Comparison of ENCODE assay signal across 21 mouse cellular contexts in the genomic region with DNA sequence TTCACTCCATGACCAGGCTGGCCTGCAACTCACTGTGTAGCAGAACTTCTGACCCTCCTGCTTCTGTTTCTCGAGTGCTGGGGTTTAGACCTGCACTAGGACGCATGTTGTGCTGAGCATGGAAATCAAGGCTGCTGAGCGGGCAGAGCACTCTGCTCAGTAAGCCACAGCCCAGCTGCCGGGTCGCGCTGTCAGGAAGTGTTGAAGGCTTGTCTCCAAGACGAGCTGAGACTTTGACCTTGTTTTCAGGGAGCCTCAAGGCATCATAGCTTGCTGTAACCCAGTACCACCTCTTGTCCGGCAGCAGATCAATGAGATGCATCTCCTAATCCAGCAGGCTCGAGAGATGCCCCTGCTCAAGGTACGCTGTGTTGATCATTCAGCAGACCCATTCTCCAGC. TPM values are rescaled to one million over a fixed set of nuclear protein-coding genes. Genes with fewer than 3 reads are reported as not detected.
"Had no signal": no experiment of that assay in that cellular context is flagged by ENCODE, and none has a peak within 500 bp of the region (broad histone marks: within the 10 kb centered on the region; RNA-seq: fewer than 3 reads in every experiment).

No protein-coding gene starts in this region.

- ATAC-seq: hindbrain, embryonic 16.5 days; hindbrain, postnatal 0 days; inflammation-experienced regulatory T-cells, adult 6 months had no signal

- H3K4me2 ChIP-seq: heart, embryonic 11.5 days; heart, embryonic 12.5 days; heart, embryonic 13.5 days; heart, embryonic 15.5 days; hindbrain, embryonic 12.5 days; hindbrain, embryonic 13.5 days; hindbrain, embryonic 14.5 days; hindbrain, embryonic 15.5 days; kidney, embryonic 15.5 days had no signal

- H3K4me1 ChIP-seq: heart, embryonic 10.5 days; heart, embryonic 12.5 days; heart, embryonic 13.5 days; heart, embryonic 15.5 days; hindbrain, embryonic 10.5 days; hindbrain, embryonic 12.5 days; hindbrain, embryonic 13.5 days; hindbrain, embryonic 15.5 days; kidney, embryonic 15.5 days had no signal

- H3K9ac ChIP-seq: heart, embryonic 12.5 days; heart, embryonic 13.5 days; heart, embryonic 15.5 days; hindbrain, embryonic 12.5 days; hindbrain, embryonic 13.5 days; hindbrain, embryonic 14.5 days; hindbrain, embryonic 15.5 days; kidney, embryonic 15.5 days had no signal

- H3K27ac ChIP-seq: heart, embryonic 10.5 days; heart, embryonic 13.5 days; heart, embryonic 15.5 days; hindbrain, embryonic 10.5 days; hindbrain, embryonic 12.5 days; hindbrain, embryonic 13.5 days; hindbrain, embryonic 14.5 days; hindbrain, embryonic 15.5 days; hindbrain, postnatal 0 days; kidney, embryonic 15.5 days; kidney, postnatal 0 days; layer of hippocampus, adult 2 months; left cerebral cortex, adult 2 months had no signal

- H3K4me3 ChIP-seq: heart, embryonic 10.5 days; heart, embryonic 12.5 days; heart, embryonic 13.5 days; heart, embryonic 15.5 days; hindbrain, embryonic 10.5 days; hindbrain, embryonic 12.5 days; hindbrain, embryonic 13.5 days; hindbrain, embryonic 15.5 days; kidney, embryonic 15.5 days; layer of hippocampus, adult 2 months; left cerebral cortex, adult 2 months had no signal

- H3K9me3 ChIP-seq: heart, embryonic 10.5 days; heart, embryonic 12.5 days; heart, embryonic 13.5 days; heart, embryonic 15.5 days; hindbrain, embryonic 10.5 days; hindbrain, embryonic 12.5 days; hindbrain, embryonic 13.5 days; hindbrain, embryonic 15.5 days; kidney, embryonic 15.5 days had no signal

- H3K27me3 ChIP-seq: heart, embryonic 12.5 days; heart, embryonic 13.5 days; heart, embryonic 15.5 days; hindbrain, embryonic 12.5 days; hindbrain, embryonic 13.5 days; hindbrain, embryonic 15.5 days; kidney, embryonic 15.5 days had no signal

RNA-seq across cellular contexts. Expression of a gene that starts 32.2 kb away (rescaled TPM):
- polyA plus RNA-seq: heart, embryonic 13.5 days; heart, embryonic 14.5 days; heart, embryonic 15.5 days; heart, postnatal 0 days; kidney, embryonic 14.5 days; kidney, postnatal 0 days; large intestine, adult 2 months had no signal
